Mouse (Mus musculus) lung, postnatal 10 days (tissue): ENCODE results near the gene Kif1a.
"Not testable (repeated sequence)": the region's sequence is repeated elsewhere in the genome, so short reads cannot be mapped to it uniquely, and the experiment has no call there.

Source experiments
- DNase-seq: peaks from one replicate; pipeline ENCODE4 v3.0.0; 2021

Kif1a gene

GRCm38 (mm10) chr1:93018716-93019115, 83.0 kb downstream of the Kif1a start:
- DNase-seq: no peak

- DNase-seq: no peak
Measured at GRCm38 (mm10) chr1:93015136-93015535, 86.6 kb downstream of the Kif1a start.

- DNase-seq: peak; percentile 83
Measured at GRCm38 (mm10) chr1:93014460-93014859, 87.3 kb downstream of the Kif1a start.

GRCm38 (mm10) chr1:93013367-93013766, 88.4 kb downstream of the Kif1a start:
- no peak for DNase-seq

GRCm38 (mm10) chr1:93012103-93012585, 89.6 kb downstream of the Kif1a start:
- no peak for DNase-seq

- DNase-seq: peak; percentile 31
Measured at GRCm38 (mm10) chr1:93010731-93011130, 91.0 kb downstream of the Kif1a start.

DNA sequence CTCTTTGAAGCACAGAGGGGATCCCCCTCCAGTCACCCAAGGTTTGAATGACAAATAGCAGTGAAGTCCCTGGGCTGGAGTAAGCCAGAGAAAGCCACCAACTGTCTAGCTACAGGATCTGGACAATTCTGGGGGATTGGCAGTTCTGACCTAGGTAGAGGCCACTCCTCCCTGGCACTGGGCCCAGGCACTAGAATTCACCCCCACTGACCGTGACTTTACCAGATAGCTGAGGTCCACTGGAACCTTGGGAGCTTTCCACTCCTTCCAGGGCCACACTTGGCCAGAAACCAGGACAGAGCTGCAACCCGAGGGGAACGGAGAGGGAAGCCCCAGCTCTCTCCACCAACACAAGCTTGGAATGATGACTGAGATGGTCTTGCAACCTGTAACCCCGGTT, 92.6 kb downstream of the Kif1a start:
- peak; percentile 22 for DNase-seq

DNA sequence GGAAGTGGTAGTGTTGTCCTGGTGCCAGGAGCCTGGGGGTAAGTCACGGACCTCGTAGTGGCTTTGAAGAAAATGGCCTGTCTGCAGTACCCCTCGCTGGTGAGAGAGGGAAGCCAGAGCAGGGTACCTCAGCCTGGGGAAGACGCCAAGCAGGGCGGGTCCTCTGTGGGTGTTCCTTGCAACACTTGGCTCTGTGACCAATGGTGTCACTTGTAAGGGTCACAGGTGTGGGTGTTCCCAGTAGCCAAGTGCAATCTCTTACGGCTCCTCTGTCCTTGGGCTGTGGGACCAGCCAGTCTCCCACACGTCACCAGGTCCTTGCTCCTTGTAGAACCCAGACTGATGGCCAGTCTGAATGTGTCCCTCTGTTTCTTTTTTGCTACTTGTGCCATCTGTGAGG, 95.7 kb downstream of the Kif1a start, which contains the start of gene Aqp12:
Aqp12 (plus strand) TSS at position 274 of the 400 bp plus-strand sequence.
- DNase-seq: peak; percentile 11

GRCm38 (mm10) chr1:92992880-92993279, 108.9 kb downstream of the Kif1a start:
- DNase-seq: no peak

GRCm38 (mm10) chr1:92992214-92992855, 109.4 kb downstream of the Kif1a start:
- DNase-seq: no peak

- DNase-seq: no peak
Measured at GRCm38 (mm10) chr1:92989891-92990290, 111.9 kb downstream of the Kif1a start.

DNA sequence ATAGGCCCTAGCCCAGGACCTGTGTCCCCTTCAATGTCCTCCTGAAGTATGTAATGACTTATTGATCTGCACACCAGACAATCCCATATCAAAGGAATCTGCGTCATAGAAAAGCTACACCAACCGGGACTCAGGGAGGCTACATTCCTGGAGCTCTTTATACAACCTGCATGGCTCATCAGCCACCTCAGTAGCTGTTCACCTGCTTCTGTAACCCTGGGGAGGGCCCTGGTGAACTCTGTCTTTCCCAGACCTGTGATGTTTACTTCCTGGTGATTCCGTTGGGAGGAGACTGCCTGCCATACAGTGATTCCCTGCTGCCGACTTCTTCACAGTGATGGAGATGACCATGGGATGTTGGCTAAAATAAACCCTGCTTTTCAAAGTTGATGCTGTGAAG, 112.9 kb downstream of the Kif1a start:
- DNase-seq: no peak

DNA sequence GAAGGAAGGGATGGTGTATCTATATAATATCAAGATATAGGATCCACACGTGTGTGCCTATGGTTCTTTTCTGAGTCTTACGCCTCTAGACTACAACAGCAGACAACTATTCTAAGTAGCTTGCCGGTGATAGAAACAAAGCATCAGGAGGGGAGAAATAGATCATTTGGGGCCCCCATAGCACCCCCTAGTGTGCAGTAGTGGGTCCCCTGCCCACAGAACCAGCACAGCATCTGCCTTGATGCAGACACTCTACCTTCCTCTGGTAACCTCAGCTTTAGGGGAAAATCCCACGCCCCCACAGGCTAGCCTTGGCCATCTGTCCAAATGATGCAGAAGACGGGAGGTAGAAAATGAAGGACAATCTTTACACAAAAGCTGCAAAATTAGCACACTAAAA, 116.8 kb downstream of the Kif1a start:
- DNase-seq: no peak

GRCm38 (mm10) chr1:92982931-92983605, 118.7 kb downstream of the Kif1a start:
- no peak for DNase-seq

GRCm38 (mm10) chr1:92981056-92981845, 120.5 kb downstream of the Kif1a start:
- DNase-seq: peak; percentile 57

DNA sequence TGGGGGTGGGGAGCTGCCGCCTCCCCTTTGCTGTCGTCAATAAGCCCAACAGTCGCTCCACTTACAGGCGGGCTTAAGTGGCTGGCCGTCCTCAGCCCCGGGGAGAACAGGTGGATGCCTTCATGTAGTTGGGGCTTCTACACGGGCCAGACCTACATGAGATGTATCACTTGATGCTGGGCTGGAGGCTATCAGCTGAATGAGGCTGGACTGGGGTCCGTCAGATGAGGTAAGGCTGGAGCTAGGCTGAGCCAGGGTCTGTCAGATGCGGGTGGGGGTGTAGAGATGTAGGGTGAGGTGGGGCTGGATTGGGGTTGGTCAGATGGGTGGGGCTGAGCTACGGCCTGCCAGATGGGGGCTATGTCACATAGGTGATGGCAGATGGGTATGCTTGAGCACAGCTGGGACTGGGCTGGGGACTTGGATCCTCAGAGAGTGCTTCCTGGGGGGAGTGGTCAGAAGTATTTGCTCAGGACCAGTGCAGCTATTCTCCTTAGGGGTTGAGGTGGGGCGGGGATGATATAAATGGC, 122.6 kb downstream of the Kif1a start:
- no peak for DNase-seq

GRCm38 (mm10) chr1:92978645-92979044, 123.1 kb downstream of the Kif1a start:
- no peak for DNase-seq

DNA sequence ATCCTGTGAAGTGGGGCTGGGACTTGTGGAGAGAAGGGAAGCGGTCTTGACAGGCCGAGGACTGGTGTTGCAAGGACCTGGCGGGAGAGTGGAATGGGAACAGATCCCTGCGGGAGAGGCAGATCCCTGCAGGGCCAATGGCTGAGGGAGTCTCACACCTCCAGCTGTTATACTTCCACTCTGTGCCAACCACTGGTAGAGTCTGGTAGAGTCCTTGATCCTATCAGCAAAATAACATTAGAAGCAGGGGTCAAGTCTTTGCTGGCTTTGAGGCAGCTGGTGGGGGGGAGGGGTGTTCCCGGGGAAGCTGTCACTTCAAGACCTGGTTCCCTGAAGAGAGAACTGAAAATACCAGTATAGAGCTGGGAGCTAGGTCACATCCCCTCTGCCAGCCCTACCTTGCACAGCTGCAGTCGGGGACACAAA, 125.6 kb downstream of the Kif1a start:
- DNase-seq: peak; percentile 69

DNA sequence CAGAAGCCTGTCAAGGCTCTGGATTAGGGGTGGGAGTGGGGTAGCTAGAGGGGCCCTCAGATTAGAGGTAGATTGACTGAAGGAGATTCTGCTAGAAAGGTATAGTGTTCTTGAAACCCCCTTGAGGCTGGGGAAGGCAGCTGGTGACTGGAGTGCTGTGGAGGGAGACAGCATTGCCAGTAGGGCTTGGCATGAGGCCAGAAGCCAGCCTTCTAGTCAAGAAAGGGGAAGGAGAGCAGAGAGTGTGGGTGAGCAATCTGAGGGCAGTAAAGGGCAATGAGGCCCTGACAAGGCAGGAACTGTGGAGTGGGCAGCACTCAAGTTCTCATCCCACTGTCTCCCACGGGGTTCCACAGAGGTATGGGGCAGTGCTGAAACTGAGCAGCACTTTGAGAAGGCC, 128.9 kb downstream of the Kif1a start:
- DNase-seq: peak; percentile 61

DNA sequence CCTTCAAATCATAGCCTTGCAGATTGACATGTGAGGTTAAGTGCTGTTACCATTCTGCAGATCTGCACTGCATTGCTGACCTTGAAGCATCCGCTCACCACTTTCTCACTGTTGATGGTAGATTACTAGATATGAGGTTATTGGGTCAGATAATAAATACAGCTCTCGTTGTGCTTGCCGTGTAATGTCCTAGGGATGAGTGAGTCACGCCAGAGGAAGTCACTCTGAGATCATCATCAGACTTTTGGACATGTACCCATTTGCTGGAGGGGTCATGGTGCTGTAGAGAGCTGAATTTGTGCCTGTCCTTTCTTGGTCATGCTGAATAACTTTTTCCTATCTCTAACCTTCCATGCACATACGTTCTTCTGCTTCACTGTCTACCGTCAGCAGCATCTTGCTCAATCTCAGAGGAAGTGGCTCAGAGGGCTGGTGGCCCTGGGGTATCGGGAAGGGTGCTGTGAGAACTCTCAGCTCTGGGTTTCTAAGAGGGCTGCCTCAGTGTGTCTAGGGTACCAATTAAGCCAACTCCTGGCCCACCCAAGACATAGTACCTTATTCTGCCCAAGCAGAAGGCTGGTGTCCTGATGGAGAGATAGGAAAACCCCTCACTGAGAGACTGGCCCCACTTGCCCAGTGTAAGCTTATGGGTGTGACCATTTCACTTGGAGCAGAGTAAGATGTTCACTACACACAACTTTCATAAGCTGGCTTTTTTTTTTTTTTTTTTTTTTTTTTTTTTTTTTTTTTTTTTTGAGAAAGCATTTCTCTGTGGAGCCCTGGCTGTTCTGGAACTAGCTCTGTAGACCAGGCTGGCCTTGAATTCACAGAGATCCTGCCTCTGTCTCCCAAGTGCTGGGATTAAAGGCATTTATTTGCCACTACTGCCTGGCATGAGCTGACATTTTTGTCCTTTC, 129.6 kb downstream of the Kif1a start:
- no peak for DNase-seq

- DNase-seq: not testable (repeated sequence)
Measured at GRCm38 (mm10) chr1:92970791-92971190, 131.0 kb downstream of the Kif1a start.
